ENCODE assay signal across 8 mouse cellular contexts in genomic region chr2:164443460-164444000, GRCm38 (mm10). TPM values are rescaled to one million over a fixed set of nuclear protein-coding genes. Genes with fewer than 3 reads are reported as not detected.
A peak's percentile ranks its signal among the peaks of the same experiment; 100 is the strongest.
DNase-seq lines count a peak whose midpoint lies in the region; ATAC-seq and TF ChIP-seq lines count a peak whose summit lies in the region.

Gene Sdc4, minus strand, starts transcription at chr2:164443887.

- H3K9ac ChIP-seq in midbrain, postnatal 0 days (replicated peaks; ENCODE audit: low read length, poor library complexity, severe bottlenecking) = peak within 1 kb of the TSS; percentile 62

- no peak for ATAC-seq in midbrain, postnatal 0 days (ENCODE audit: low FRiP score)

- peak within 1 kb of the TSS; percentile 80 for H3K27ac ChIP-seq in bone marrow, adult 2 months (ENCODE audit: control insufficient read depth, insufficient read depth, low read depth, low read length, poor library complexity)
- no peak within 1 kb of the TSS; the same call in 1 of the 2 replicates for H3K27ac ChIP-seq in midbrain, postnatal 0 days (ENCODE audit: low read depth, low read length)

- H3K36me3 ChIP-seq in midbrain, postnatal 0 days (ENCODE audit: insufficient read depth, low read length) = no peaks in the 10 kb centered on the region

- no peaks in the 10 kb centered on the region for H3K9me3 ChIP-seq in midbrain, postnatal 0 days (ENCODE audit: low read length)

- 19% methylated on average over 18 of the region's 18 CpGs for WGBS in bone marrow, adult 2 months
- WGBS in midbrain, postnatal 0 days = 8% methylated on average over 18 of the region's 18 CpGs

- peaks cover 14% of the 10 kb centered on the region; the same call in 1 of the 2 replicates for H3K27me3 ChIP-seq in midbrain, postnatal 0 days (ENCODE audit: insufficient read depth, low read length)

- no peak for TF ChIP-seq POLR2A in bone marrow, adult 2 months (IDR thresholded peaks at IDR 0.05; ENCODE audit: borderline replicate concordance, control insufficient read depth, low read depth, low read length)

- H3K4me3 ChIP-seq in bone marrow, adult 2 months (replicated peaks; ENCODE audit: control insufficient read depth, low read depth, low read length) = peak within 1 kb of the TSS; percentile 76
- H3K4me3 ChIP-seq in midbrain, postnatal 0 days (ENCODE audit: low read depth, low read length) = peak within 1 kb of the TSS; percentile 46

- peak within 1 kb of the TSS; percentile 81 for H3K4me2 ChIP-seq in midbrain, postnatal 0 days (ENCODE audit: low read depth, low read length, poor library complexity, severe bottlenecking)

- no peak for TF ChIP-seq CTCF in bone marrow, adult 2 months (IDR thresholded peaks at IDR 0.05; ENCODE audit: control insufficient read depth, insufficient read depth, low read length)
- TF ChIP-seq CTCF in midbrain, postnatal 0 days (IDR thresholded peaks at IDR 0.05) = no peak

- H3K4me1 ChIP-seq in bone marrow, adult 2 months (ENCODE audit: control insufficient read depth, insufficient read depth, low read length) = no peaks in the 10 kb centered on the region
- H3K4me1 ChIP-seq in midbrain, postnatal 0 days (ENCODE audit: insufficient read depth, low read length) = peaks cover 6% of the 10 kb centered on the region; the same call in 1 of the 2 replicates

- no peak for DNase-seq in left cerebral cortex, adult 8-10 months (ENCODE audit: low spot score in 2 of 2)
- no peak for DNase-seq in left cerebral cortex, adult 11 months (ENCODE audit: low spot score)
- no peak for DNase-seq in heart, adult 8-10 months (ENCODE audit: low spot score)
- DNase-seq in layer of hippocampus, postnatal 14 days (ENCODE audit: low spot score in 2 of 2) = no peak
- DNase-seq in midbrain, postnatal 0 days (ENCODE audit: low spot score) = no peak
- no peak for DNase-seq in right cerebral cortex, postnatal 4 days
- DNase-seq in spleen, postnatal 36 days (ENCODE audit: low spot score in 2 of 2) = no peak

RNA-seq across cellular contexts. Expression of gene Sdc4, which starts in this region (rescaled TPM):
- 100 to 1,000 TPM in 1 of 4 experiments, 10 to 100 TPM in 3; 81.2 to 117 (median 89.0) TPM for total RNA-seq in left cerebral cortex, adult 8-10 months (2022)
- 12.6 and 22.1 TPM in 2 replicates for polyA plus RNA-seq in bone marrow, adult 2 months (2011; ENCODE audit: insufficient read depth, insufficient read length, low replicate concordance, missing spikeins)
- 10 to 100 TPM; 14.9 to 23.0 (median 20.7) TPM for total RNA-seq in heart, adult 8-10 months (2022)
- 100 to 1,000 TPM; 117 to 137 TPM for total RNA-seq in layer of hippocampus, postnatal 14 days (2021)
- 13.8 and 20.3 TPM in 2 replicates for total RNA-seq in midbrain, postnatal 0 days (2014; rRNA removed)
- polyA plus RNA-seq in midbrain, postnatal 0 days (2015; fragmentation: Nextera tagmentation; extraction: Ambion mirVana) = 18.3 and 19.3 TPM in 2 replicates
